Mouse (Mus musculus) MEL (cell line): ENCODE measurements around the gene Pde7b. TPM values are rescaled to one million over a fixed set of nuclear protein-coding genes. Genes with fewer than 3 reads are reported as not detected.

Experiments used
- DNase-seq: peaks from one replicate; pipeline ENCODE4 v3.0.0; 2011; ENCODE audit warnings: low read depth, low spot score
- H3K27ac ChIP-seq: 2 replicates; pipeline ENCODE4 v1.5.1; 2012; ENCODE audit warnings: low read depth, mild to moderate bottlenecking, control low read depth, low read length, moderate library complexity; ENCODE audit not compliant: control insufficient read depth
- H3K27me3 ChIP-seq, 2 experiments: fragments of 150-350 bp in 1 of 2; sonication (generic) in 1 of 2; 2 replicates each; pipeline ENCODE4 v1.6.1; 2012; ENCODE audit warnings: low read length in 2 of 2, mild to moderate bottlenecking in 2 of 2, improper control_type of control experiment in 1 of 2, moderate library complexity in 1 of 2; ENCODE audit not compliant: insufficient read depth in 2 of 2, control insufficient read depth in 1 of 2
- H3K36me3 ChIP-seq, 2 experiments: 2 replicates each; pipeline ENCODE4 v1.6.1; 2012 to 2014; ENCODE audit warnings: low read length in 2 of 2, improper control_type of control experiment in 1 of 2, inconsistent platforms in 1 of 2, mild to moderate bottlenecking in 1 of 2; ENCODE audit not compliant: insufficient read depth in 2 of 2, control insufficient read depth in 1 of 2
- H3K4me1 ChIP-seq, 2 experiments: fragments of 150-350 bp in 1 of 2; sonication (generic) in 1 of 2; 2 replicates each; pipeline ENCODE4 v1.6.1; 2012; ENCODE audit warnings: low read length in 2 of 2, improper control_type of control experiment in 1 of 2, mild to moderate bottlenecking in 1 of 2; ENCODE audit not compliant: insufficient read depth in 2 of 2, control insufficient read depth in 1 of 2
- H3K4me3 ChIP-seq, 2 experiments: fragments of 150-350 bp in 1 of 2; sonication (generic) in 1 of 2; 2 replicates each; pipeline ENCODE4 v1.5.1; 2012; ENCODE audit warnings: low read depth in 2 of 2, low read length in 2 of 2, mild to moderate bottlenecking in 2 of 2, moderate library complexity in 2 of 2, control low read depth in 1 of 2, improper control_type of control experiment in 1 of 2; ENCODE audit not compliant: control insufficient read depth in 1 of 2, insufficient read depth in 1 of 2
- H3K79me2 ChIP-seq: 2 replicates; pipeline ENCODE4 v1.6.1; 2012; ENCODE audit warnings: mild to moderate bottlenecking, low read length, moderate library complexity; ENCODE audit not compliant: control insufficient read depth, poor library complexity, insufficient read depth
- H3K9ac ChIP-seq: 2 replicates; pipeline ENCODE4 v1.6.1; 2012; ENCODE audit warnings: low read depth, mild to moderate bottlenecking, control low read depth, low read length, moderate library complexity; ENCODE audit not compliant: control insufficient read depth, poor library complexity, severe bottlenecking
- H3K9me3 ChIP-seq: fragments of 150-350 bp; sonication (generic); replicated peaks from 2 replicates; pipeline ENCODE4 v1.6.1; 2012; ENCODE audit warnings: mild to moderate bottlenecking, low read length, improper control_type of control experiment, moderate library complexity; ENCODE audit not compliant: insufficient read depth
- BHLHE40 ChIP-seq: IDR thresholded peaks from 2 replicates; pipeline ENCODE4 v1.6.1; 2012; ENCODE audit warnings: low read depth, mild to moderate bottlenecking, inconsistent platforms, low read length, improper control_type of control experiment, borderline replicate concordance
- CHD1 ChIP-seq: IDR thresholded peaks from 2 replicates; pipeline ENCODE4 v1.6.1; 2012; ENCODE audit warnings: low read depth, mild to moderate bottlenecking, inconsistent platforms, low read length, improper control_type of control experiment
- ETS1 ChIP-seq: IDR thresholded peaks from 2 replicates; pipeline ENCODE4 v1.6.1; 2012; ENCODE audit warnings: low read depth, mild to moderate bottlenecking, inconsistent platforms, low read length, improper control_type of control experiment, moderate library complexity
- GATA1 ChIP-seq: IDR thresholded peaks from 2 replicates; pipeline ENCODE4 v1.6.1; 2011; ENCODE audit warnings: low read depth, low read length, improper control_type of control experiment
- HCFC1 ChIP-seq: IDR thresholded peaks from 2 replicates; pipeline ENCODE4 v1.6.1; 2012; ENCODE audit warnings: low read depth, mild to moderate bottlenecking, inconsistent platforms, low read length, improper control_type of control experiment, moderate library complexity
- JUND ChIP-seq: IDR thresholded peaks from 2 replicates; pipeline ENCODE4 v1.6.1; 2011; ENCODE audit warnings: low read depth, mild to moderate bottlenecking, improper control_type of control experiment, low read length
- MAZ ChIP-seq: IDR thresholded peaks from 2 replicates; pipeline ENCODE4 v1.6.1; 2012; ENCODE audit warnings: low read depth, mild to moderate bottlenecking, inconsistent platforms, low read length, improper control_type of control experiment
- MXI1 ChIP-seq: IDR thresholded peaks from 2 replicates; pipeline ENCODE4 v1.6.1; 2011; ENCODE audit warnings: mild to moderate bottlenecking, low read depth, low read length, improper control_type of control experiment
- MYB ChIP-seq: IDR thresholded peaks from 2 replicates; pipeline ENCODE4 v1.6.1; 2011; ENCODE audit warnings: mild to moderate bottlenecking, low read depth, low read length, improper control_type of control experiment
- MYC ChIP-seq: IDR thresholded peaks from 2 replicates; pipeline ENCODE4 v1.6.1; 2011; ENCODE audit warnings: low read depth, mild to moderate bottlenecking, low read length, improper control_type of control experiment, moderate library complexity
- POLR2A ChIP-seq, 2 experiments: IDR thresholded peaks; 2 replicates each; pipeline ENCODE4 v1.6.1; 2011 to 2012; ENCODE audit warnings: low read length in 2 of 2, mild to moderate bottlenecking in 2 of 2, control low read depth in 1 of 2, improper control_type of control experiment in 1 of 2, low read depth in 1 of 2, moderate library complexity in 1 of 2; ENCODE audit not compliant: control insufficient read depth in 1 of 2, insufficient read depth in 1 of 2, poor library complexity in 1 of 2
- POLR2AphosphoS2 ChIP-seq: IDR thresholded peaks from 2 replicates; pipeline ENCODE4 v1.6.1; 2011; ENCODE audit warnings: low read length, improper control_type of control experiment
- RAD21 ChIP-seq: IDR thresholded peaks from 2 replicates; pipeline ENCODE4 v1.6.1; 2011; ENCODE audit warnings: mild to moderate bottlenecking, low read depth, low read length, improper control_type of control experiment
- TAL1 ChIP-seq: IDR thresholded peaks from 2 replicates; pipeline ENCODE4 v1.6.1; 2012; ENCODE audit warnings: mild to moderate bottlenecking, inconsistent platforms, low read length, moderate library complexity, mixed read lengths
- TCF12 ChIP-seq: IDR thresholded peaks from 2 replicates; pipeline ENCODE4 v1.6.1; 2014; ENCODE audit warnings: low read depth, mild to moderate bottlenecking, inconsistent platforms, low read length, improper control_type of control experiment, moderate library complexity
- UBTF ChIP-seq: IDR thresholded peaks from 2 replicates; pipeline ENCODE4 v1.6.1; 2012; ENCODE audit warnings: low read depth, mild to moderate bottlenecking, inconsistent platforms, low read length, improper control_type of control experiment, moderate library complexity, borderline replicate concordance; ENCODE audit not compliant: insufficient read depth
- USF1 ChIP-seq: IDR thresholded peaks from 2 replicates; pipeline ENCODE4 v1.6.1; 2014; ENCODE audit warnings: low read depth, mild to moderate bottlenecking, inconsistent platforms, low read length, improper control_type of control experiment, moderate library complexity
- USF2 ChIP-seq, 2 experiments: IDR thresholded peaks; 2 replicates each; pipeline ENCODE4 v1.6.1; 2011 to 2012; ENCODE audit warnings: improper control_type of control experiment in 2 of 2, low read length in 2 of 2, borderline replicate concordance in 1 of 2, inconsistent platforms in 1 of 2, low read depth in 1 of 2, mild to moderate bottlenecking in 1 of 2; ENCODE audit not compliant: insufficient read depth in 1 of 2
- ZC3H11A ChIP-seq: IDR thresholded peaks from 2 replicates; pipeline ENCODE4 v1.6.1; 2012; ENCODE audit warnings: low read depth, mild to moderate bottlenecking, inconsistent platforms, low read length, improper control_type of control experiment
- ZMIZ1 ChIP-seq: IDR thresholded peaks from 2 replicates; pipeline ENCODE4 v1.6.1; 2012; ENCODE audit warnings: low read depth, mild to moderate bottlenecking, inconsistent platforms, low read length, improper control_type of control experiment, moderate library complexity
- polyA plus RNA-seq, 2 experiments: library from polyadenylated mRNA; stranded (reverse) in 1 of 2; unstranded in 1 of 2; fragments of >175 nt in 1 of 2; fragments of >200 nt in 1 of 2; gene quantifications; 2 replicates each; pipeline versions ENCODE4 v1.2.1 to v1.2.4; 2012; ENCODE audit warnings: low replicate concordance in 2 of 2, low read depth in 1 of 2; ENCODE audit not compliant: insufficient read length in 2 of 2, insufficient read depth in 1 of 2, missing spikeins in 1 of 2
- total RNA-seq: library from RNA; depleted of rRNA; stranded (reverse); fragments of 300-350 nt; gene quantifications from 2 replicates; pipeline ENCODE4 v1.2.3, GENCODE M21; 2012

Pde7b gene
- total and polyA plus RNA-seq, 3 experiments, result 0.04 TPM; not detected in 2

- H3K4me3 ChIP-seq, result no peak overlapping the region
- no peaks in the 10 kb centered on the region for H3K4me1 ChIP-seq
- no peak overlapping the region for H3K27ac ChIP-seq
- TF ChIP-seq ZC3H11A (no peak), ZMIZ1 (no peak), UBTF (no peak), JUND (no peak), GATA1 (no peak), RAD21 (no peak), TCF12 (no peak), POLR2AphosphoS2 (no peak), CHD1 (no peak), MXI1 (no peak), BHLHE40 (no peak), USF2 (IDR thresholded peaks at IDR 0.05; ENCODE audit: borderline replicate concordance in 1 of 2, insufficient read depth in 1 of 2, low read depth in 1 of 2, low read length in 2 of 2) (no peak), USF1 (no peak), MYC (no peak), ETS1 (no peak), TAL1 (no peak), MAZ (no peak), POLR2A (IDR thresholded peaks at IDR 0.05; ENCODE audit: control insufficient read depth in 1 of 2, insufficient read depth in 1 of 2, low read depth in 1 of 2, low read length in 2 of 2, poor library complexity in 1 of 2) (no peak), HCFC1 (no peak), MYB (no peak)
- no peak overlapping the region for H3K9ac ChIP-seq
- no peaks in the 10 kb centered on the region for H3K9me3 ChIP-seq
- H3K27me3 ChIP-seq, result no peaks in the 10 kb centered on the region; a peak in 3 of 4 replicates
- H3K79me2 ChIP-seq, result no peaks in the 10 kb centered on the region
- H3K36me3 ChIP-seq, result no peaks in the 10 kb centered on the region
- DNase-seq, result no peak
Measured at GRCm38 (mm10) chr10:20680986-20681385, 43.9 kb downstream of the Pde7b start.

GRCm38 (mm10) chr10:20675321-20675720 lies 49.6 kb downstream of the Pde7b start:
- H3K9ac ChIP-seq, result no peak overlapping the region
- no peaks in the 10 kb centered on the region for H3K9me3 ChIP-seq
- no peak for DNase-seq
- no peaks in the 10 kb centered on the region for H3K36me3 ChIP-seq
- no peak overlapping the region for H3K4me3 ChIP-seq
- no peak overlapping the region for H3K27ac ChIP-seq
- no peaks in the 10 kb centered on the region for H3K4me1 ChIP-seq
- TF ChIP-seq HCFC1 (no peak), POLR2AphosphoS2 (no peak)
- TF ChIP-seq, all 39 proteins: peak for 0
- peaks cover 0 to 1% of the 10 kb centered on the region in 2 experiments; a peak in 3 of 4 replicates for H3K27me3 ChIP-seq
- H3K79me2 ChIP-seq, result no peaks in the 10 kb centered on the region
